10 mouse cellular contexts compared by ENCODE assay signal in the genomic region with DNA sequence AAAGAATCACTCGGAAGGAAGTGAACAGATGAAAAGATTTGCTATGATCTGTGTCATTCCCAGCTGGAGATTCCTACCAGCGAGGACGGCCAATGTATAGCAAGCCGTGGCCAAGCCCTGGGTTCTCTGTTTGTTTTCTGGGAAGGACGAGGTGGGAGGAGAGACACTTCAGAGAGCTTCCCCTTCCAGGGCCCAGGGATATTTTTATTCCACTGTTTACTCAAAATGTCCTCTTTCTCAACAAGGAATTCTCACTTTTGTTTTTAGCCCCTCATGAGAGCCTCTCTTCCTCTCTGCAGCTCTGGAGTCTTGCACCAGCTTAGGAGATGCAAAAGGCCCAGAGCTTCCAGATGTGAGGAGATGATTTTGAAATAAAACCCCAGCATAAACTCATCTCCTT.
DNase-seq lines count a peak whose midpoint lies in the region; ATAC-seq and TF ChIP-seq lines count a peak whose summit lies in the region.
"Had no signal": no experiment of that assay in that cellular context is flagged by ENCODE, and none has a peak within 500 bp of the region (broad histone marks: within the 10 kb centered on the region; RNA-seq: fewer than 3 reads in every experiment).

No protein-coding gene starts in this region.

- peak in 1 of 2 experiments; percentile 45 for DNase-seq in cerebellum, adult 2 months
- no peak for DNase-seq in cerebellum, postnatal 14 days
- no peak for DNase-seq in layer of hippocampus, adult 2 months (ENCODE audit: low spot score in 2 of 2)
- DNase-seq in layer of hippocampus, postnatal 36 days = no peak
- DNase-seq in Muller cell, postnatal 12 days (ENCODE audit: inconsistent ontology term) = no peak
- DNase-seq: kidney, postnatal 14 days had no signal

- H3K27ac ChIP-seq in cerebellum, adult 2 months (ENCODE audit: insufficient read depth, low read length) = peak overlapping the region; percentile 13; the same call in 1 of the 2 replicates
- H3K27ac ChIP-seq in layer of hippocampus, adult 2 months = peak overlapping the region; percentile 81
- H3K27ac ChIP-seq in intestine, embryonic 16.5 days (ENCODE audit: low read length) = peak overlapping the region; percentile 50
- peak overlapping the region; percentile 57 for H3K27ac ChIP-seq in neural tube, embryonic 15.5 days (replicated peaks)
- H3K27ac ChIP-seq in liver, embryonic 12.5 days = no peak overlapping the region
- H3K27ac ChIP-seq: limb, embryonic 13.5 days had no signal

- ATAC-seq in intestine, embryonic 16.5 days = peak; percentile 67
- ATAC-seq in neural tube, embryonic 15.5 days (ENCODE audit: low FRiP score) = no peak
- ATAC-seq in liver, embryonic 12.5 days = no peak

- H3K36me3 ChIP-seq in intestine, embryonic 16.5 days (ENCODE audit: control insufficient read depth, insufficient read depth, low read length) = no peaks in the 10 kb centered on the region
- no peaks in the 10 kb centered on the region for H3K36me3 ChIP-seq in neural tube, embryonic 15.5 days
- H3K36me3 ChIP-seq in liver, embryonic 12.5 days = no peaks in the 10 kb centered on the region
- H3K36me3 ChIP-seq: limb, embryonic 13.5 days had no signal

- H3K4me3 ChIP-seq in cerebellum, adult 2 months (replicated peaks; ENCODE audit: insufficient read depth, low read depth, low read length) = no peak overlapping the region
- H3K4me3 ChIP-seq in layer of hippocampus, adult 2 months = no peak overlapping the region
- H3K4me3 ChIP-seq in intestine, embryonic 16.5 days (ENCODE audit: low read length) = no peak overlapping the region
- no peak overlapping the region for H3K4me3 ChIP-seq in neural tube, embryonic 15.5 days (replicated peaks)
- no peak overlapping the region for H3K4me3 ChIP-seq in liver, embryonic 12.5 days
- H3K4me3 ChIP-seq: limb, embryonic 13.5 days had no signal

- no peaks in the 10 kb centered on the region for H3K27me3 ChIP-seq in cerebellum, adult 2 months (ENCODE audit: control insufficient read depth, insufficient read depth, low read length)
- H3K27me3 ChIP-seq in intestine, embryonic 16.5 days (replicated peaks; ENCODE audit: control insufficient read depth, insufficient read depth, low read length) = no peaks in the 10 kb centered on the region
- H3K27me3 ChIP-seq in neural tube, embryonic 15.5 days (replicated peaks) = no peaks in the 10 kb centered on the region
- no peaks in the 10 kb centered on the region for H3K27me3 ChIP-seq in liver, embryonic 12.5 days (replicated peaks)
- H3K27me3 ChIP-seq: limb, embryonic 13.5 days had no signal

- TF ChIP-seq CTCF in cerebellum, adult 2 months (IDR thresholded peaks at IDR 0.05; ENCODE audit: borderline replicate concordance, insufficient read depth, low read depth, low read length) = no peak
- no peak for TF ChIP-seq CTCF in layer of hippocampus, adult 2 months (conservative IDR thresholded peaks at IDR 0.05)

- peaks cover 29% of the 10 kb centered on the region for H3K4me1 ChIP-seq in cerebellum, adult 2 months (ENCODE audit: control insufficient read depth, insufficient read depth, low read length)
- peaks cover 31% of the 10 kb centered on the region for H3K4me1 ChIP-seq in intestine, embryonic 16.5 days (ENCODE audit: control insufficient read depth, insufficient read depth, low read length)
- peaks cover 50% of the 10 kb centered on the region for H3K4me1 ChIP-seq in neural tube, embryonic 15.5 days
- peaks cover 26% of the 10 kb centered on the region for H3K4me1 ChIP-seq in liver, embryonic 12.5 days

- no peak for TF ChIP-seq POLR2A in cerebellum, adult 2 months (IDR thresholded peaks at IDR 0.05; ENCODE audit: borderline replicate concordance, insufficient read depth, low read length)

- WGBS in cerebellum, adult 2 months = 8% methylated on average over 5 of the region's 5 CpGs
- WGBS in intestine, embryonic 16.5 days = 10% methylated on average over 5 of the region's 5 CpGs
- WGBS in neural tube, embryonic 15.5 days = 27% methylated on average over 5 of the region's 5 CpGs
- WGBS in liver, embryonic 12.5 days (ENCODE audit: insufficient replicate concordance) = 36% methylated on average over 5 of the region's 5 CpGs

- H3K9ac ChIP-seq in intestine, embryonic 16.5 days (ENCODE audit: low read depth, low read length) = no peak overlapping the region
- H3K9ac ChIP-seq in neural tube, embryonic 15.5 days (replicated peaks) = no peak overlapping the region
- H3K9ac ChIP-seq in liver, embryonic 12.5 days = no peak overlapping the region
- H3K9ac ChIP-seq: limb, embryonic 13.5 days had no signal

- H3K4me2 ChIP-seq in intestine, embryonic 16.5 days (ENCODE audit: low read depth, low read length) = peak overlapping the region; percentile 9; the same call in 1 of the 2 replicates
- H3K4me2 ChIP-seq in neural tube, embryonic 15.5 days = no peak overlapping the region; the same call in 1 of the 2 replicates
- no peak overlapping the region for H3K4me2 ChIP-seq in liver, embryonic 12.5 days
- H3K4me2 ChIP-seq: limb, embryonic 13.5 days had no signal

- no peaks in the 10 kb centered on the region for H3K9me3 ChIP-seq in intestine, embryonic 16.5 days (ENCODE audit: control insufficient read depth, low read length)
- no peaks in the 10 kb centered on the region for H3K9me3 ChIP-seq in neural tube, embryonic 15.5 days (replicated peaks)
- no peaks in the 10 kb centered on the region for H3K9me3 ChIP-seq in liver, embryonic 12.5 days (replicated peaks)
- H3K9me3 ChIP-seq: limb, embryonic 13.5 days had no signal
